Mouse (Mus musculus) ES-E14 (cell line): ENCODE measurements around the gene Gpx5. TPM values are rescaled to one million over a fixed set of nuclear protein-coding genes. Genes with fewer than 3 reads are reported as not detected.

ENCODE experiments used
- DNase-seq: peaks from one replicate; pipeline ENCODE4 v3.0.0-alpha.2; 2013; ENCODE audit warnings: low read depth, low spot score
- H3K27ac ChIP-seq: 2 replicates; pipeline ENCODE4 v1.5.1; 2012; ENCODE audit warnings: low read depth, mild to moderate bottlenecking, low read length, moderate library complexity, mixed read lengths; ENCODE audit not compliant: poor library complexity, insufficient read depth, severe bottlenecking
- H3K36me3 ChIP-seq: 2 replicates; pipeline ENCODE4 v1.6.1; 2012; ENCODE audit warnings: mild to moderate bottlenecking, low read length, moderate library complexity, mixed read lengths; ENCODE audit not compliant: control insufficient read depth, poor library complexity, insufficient read depth, severe bottlenecking
- H3K4me1 ChIP-seq, 2 experiments: fragments of 150-350 bp in 1 of 2; sonication (generic) in 1 of 2; 2 replicates each; pipeline ENCODE4 v1.6.1; 2012; ENCODE audit warnings: low read length in 2 of 2, mild to moderate bottlenecking in 1 of 2, mixed read lengths in 1 of 2; ENCODE audit not compliant: control insufficient read depth in 2 of 2, insufficient read depth in 2 of 2, poor library complexity in 1 of 2
- H3K4me3 ChIP-seq, 2 experiments: fragments of 150-350 bp in 1 of 2; sonication (generic) in 1 of 2; 2 replicates each; pipeline ENCODE4 v1.5.1; 2012; ENCODE audit warnings: low read length in 2 of 2, low read depth in 1 of 2, mild to moderate bottlenecking in 1 of 2, mixed read lengths in 1 of 2; ENCODE audit not compliant: insufficient read depth in 1 of 2, poor library complexity in 1 of 2, severe bottlenecking in 1 of 2
- H3K9ac ChIP-seq: 2 replicates; pipeline ENCODE4 v1.6.1; 2012; ENCODE audit warnings: low read depth, mild to moderate bottlenecking, low read length, mixed read lengths; ENCODE audit not compliant: poor library complexity, insufficient read depth, severe bottlenecking
- H3K9me3 ChIP-seq: fragments of 150-350 bp; sonication (generic); 2 replicates; pipeline ENCODE4 v1.6.1; 2012; ENCODE audit warnings: low read depth, mild to moderate bottlenecking, low read length; ENCODE audit not compliant: control insufficient read depth, insufficient read depth
- CHD2 ChIP-seq: IDR thresholded peaks from 2 replicates; pipeline ENCODE4 v1.6.1; 2014; ENCODE audit warnings: mild to moderate bottlenecking, low read depth, low read length, inconsistent platforms
- HCFC1 ChIP-seq: IDR thresholded peaks from 2 replicates; pipeline ENCODE4 v1.6.1; 2012; ENCODE audit warnings: low read length, inconsistent platforms, borderline replicate concordance; ENCODE audit not compliant: insufficient read depth
- MAFK ChIP-seq: IDR thresholded peaks from 2 replicates; pipeline ENCODE4 v1.6.1; 2014; ENCODE audit warnings: mild to moderate bottlenecking, low read depth, low read length, inconsistent platforms; ENCODE audit not compliant: insufficient read depth
- ZC3H11A ChIP-seq: IDR thresholded peaks from 2 replicates; pipeline ENCODE4 v1.6.1; 2012; ENCODE audit warnings: low read depth, mild to moderate bottlenecking, inconsistent platforms, low read length, borderline replicate concordance
- ZNF384 ChIP-seq: IDR thresholded peaks from 2 replicates; pipeline ENCODE4 v1.6.1; 2012; ENCODE audit warnings: low read depth, low read length, inconsistent platforms
- in situ Hi-C, 2 experiments: fragments of 600-800 bp; cut with MboI; formaldehyde crosslinking; loops; one replicate each; pipeline ENCODE4 v1.15.1; 2025; ENCODE audit warnings: low sequenced_read_pairs in 2 of 2, inconsistent platforms in 1 of 2; ENCODE audit not compliant: unreplicated experiment in 2 of 2
- total RNA-seq: library from RNA; depleted of rRNA; stranded (reverse); fragments of 300-350 nt; gene quantifications from 2 replicates; pipeline ENCODE4 v1.2.3, GENCODE M21; 2012; rRNA removed

Gpx5 gene
- total RNA-seq, 1 experiment: not detected

- DNase-seq: no peak
Observed at GRCm38 (mm10) chr13:21237161-21237560, 55.4 kb downstream of the Gpx5 start.

GRCm38 (mm10) chr13:21236714-21237113 is 55.8 kb downstream of the Gpx5 start:
- Histone ChIP-seq H3K4me3 (no peak overlapping the region), H3K9me3 (no peaks in the 10 kb centered on the region), H3K27ac (no peak overlapping the region), H3K36me3 (no peaks in the 10 kb centered on the region), H3K9ac (no peak overlapping the region), H3K4me1 (peaks cover 0 to 2% of the 10 kb centered on the region in 2 experiments; a peak in 1 of 4 replicates)
- TF ChIP-seq CHD2: no peak
- no peak for TF ChIP-seq MAFK
- TF ChIP-seq ZC3H11A: no peak
- no peak for TF ChIP-seq HCFC1
- TF ChIP-seq ZNF384: no peak
- in situ Hi-C loops: loop anchor here in 1 of 2 experiments (10.0 kb wide), 1 partner anchor 72 kb away; no protein-coding TSS in a partner anchor
- DNase-seq: no peak

More at GRCm38 (mm10) chr13:21237161-21237560, 55.4 kb downstream of the Gpx5 start:
- Histone ChIP-seq H3K4me1 (peaks cover 0 to 2% of the 10 kb centered on the region in 2 experiments; a peak in 1 of 4 replicates), H3K27ac (no peak overlapping the region), H3K4me3 (no peak overlapping the region), H3K36me3 (no peaks in the 10 kb centered on the region), H3K9me3 (no peaks in the 10 kb centered on the region), H3K9ac (no peak overlapping the region)
- in situ Hi-C loops: loop anchor here in 1 of 2 experiments (10.0 kb wide), 1 partner anchor 72 kb away; no protein-coding TSS in a partner anchor
- TF ChIP-seq ZC3H11A (no peak), ZNF384 (no peak)

Other genes with a start within 250 kb of the Gpx5 start
- not detected in 2 replicates for gene Olfr1370, start 217.8 kb downstream of the Gpx5 start, total RNA-seq
- gene Olfr1369-ps1, start 181.2 kb downstream of the Gpx5 start, total RNA-seq: 0.11 and 0.22 TPM in 2 replicates
- not detected in 2 replicates for gene Olfr263, start 163.1 kb downstream of the Gpx5 start, total RNA-seq
- not detected in 2 replicates for gene Olfr1368, start 146.9 kb downstream of the Gpx5 start, total RNA-seq
- gene Trim27, start 113.3 kb downstream of the Gpx5 start, total RNA-seq: 115 and 128 TPM in 2 replicates
- gene Gpx6, start 19.4 kb upstream of the Gpx5 start, total RNA-seq: 2.1 and 2.2 TPM in 2 replicates
- not detected in 2 replicates for gene Olfr1367, start 54.2 kb upstream of the Gpx5 start, total RNA-seq
- 7.1 and 10.4 TPM in 2 replicates for gene Zscan12, start 70.1 kb upstream of the Gpx5 start, total RNA-seq
- gene Zkscan3, start 110.0 kb upstream of the Gpx5 start, total RNA-seq: 20.4 and 21.7 TPM in 2 replicates
- 1.2 and 1.5 TPM in 2 replicates for gene Pgbd1, start 148.3 kb upstream of the Gpx5 start, total RNA-seq
- gene Zscan26, start 161.0 kb upstream of the Gpx5 start, total RNA-seq: 22.9 and 25.8 TPM in 2 replicates
- gene Nkapl, start 175.8 kb upstream of the Gpx5 start, total RNA-seq: 0.58 and 0.98 TPM in 2 replicates
- gene Zkscan4, start 186.2 kb upstream of the Gpx5 start, total RNA-seq: 0.31 and 0.79 TPM in 2 replicates
- gene Gm10065, start 186.7 kb upstream of the Gpx5 start, total RNA-seq: not detected in 2 replicates
- gene AK157302, start 202.5 kb upstream of the Gpx5 start, total RNA-seq: 0.11 and 0.31 TPM in 2 replicates
- gene Gm11273, start 208.7 kb upstream of the Gpx5 start, total RNA-seq: 23.4 and 35.7 TPM in 2 replicates
- gene Zkscan8, start 238.4 kb upstream of the Gpx5 start, total RNA-seq: 9.2 and 16.1 TPM in 2 replicates